Mouse (Mus musculus) mammary gland, adult 2 months (tissue): ENCODE results near the gene Vmn1r37. TPM values are rescaled to one million over a fixed set of nuclear protein-coding genes. Genes with fewer than 3 reads are reported as not detected.

Experiments used
- polyA plus RNA-seq: library from polyadenylated mRNA; depleted of rRNA; stranded (reverse); fragments of >200 nt; gene quantifications from 2 replicates; pipeline ENCODE4 v1.2.3, GENCODE M21; 2012; ENCODE audit warnings: low replicate concordance; rRNA removed

The Vmn1r37 gene
- polyA plus RNA-seq: not detected in 2 replicates

DNA sequence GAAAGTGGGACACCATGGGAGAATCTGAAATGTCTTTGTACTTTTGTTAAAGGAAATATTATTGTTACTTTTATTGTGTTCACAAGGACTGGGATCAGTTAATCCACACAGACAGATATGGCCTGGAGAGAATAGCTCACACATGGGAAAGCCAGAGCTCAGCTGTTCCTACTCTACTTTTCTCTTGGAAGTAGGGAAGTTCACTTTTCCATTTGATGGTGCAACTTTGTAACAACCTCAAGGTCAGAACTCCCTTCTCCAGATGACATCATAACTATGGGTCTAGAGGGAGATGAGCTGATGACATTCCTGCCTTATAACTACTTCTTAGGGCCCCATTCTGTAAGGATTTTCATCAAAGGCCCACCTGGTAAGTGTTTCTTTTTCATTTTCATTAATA is at the start of gene Vmn1r37:
Vmn1r37 (plus strand) TSS at position 301 of the 400 bp plus-strand sequence.

DNA sequence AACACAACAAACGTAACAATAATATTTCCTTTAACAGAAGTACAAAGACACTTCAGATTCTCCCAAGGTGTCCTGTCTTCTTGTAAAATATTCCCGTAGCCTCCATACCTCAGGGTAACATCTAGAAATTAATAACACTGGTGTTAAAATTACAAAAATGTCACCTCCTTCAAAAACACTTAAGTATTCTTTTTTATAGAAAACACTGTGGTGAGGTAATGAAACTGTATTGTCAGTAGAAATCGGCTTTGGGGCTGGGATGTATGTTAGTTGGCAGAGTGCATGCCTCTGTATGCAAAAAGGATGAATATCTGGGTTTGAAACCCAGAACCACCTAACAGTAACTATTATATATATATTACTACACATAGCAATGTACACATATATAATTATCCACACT is 43.4 kb upstream of the Vmn1r37 start, which contains the start of gene Vmn1r35:
Vmn1r35 (minus strand) TSS at position 101 of the 400 bp plus-strand sequence.

DNA sequence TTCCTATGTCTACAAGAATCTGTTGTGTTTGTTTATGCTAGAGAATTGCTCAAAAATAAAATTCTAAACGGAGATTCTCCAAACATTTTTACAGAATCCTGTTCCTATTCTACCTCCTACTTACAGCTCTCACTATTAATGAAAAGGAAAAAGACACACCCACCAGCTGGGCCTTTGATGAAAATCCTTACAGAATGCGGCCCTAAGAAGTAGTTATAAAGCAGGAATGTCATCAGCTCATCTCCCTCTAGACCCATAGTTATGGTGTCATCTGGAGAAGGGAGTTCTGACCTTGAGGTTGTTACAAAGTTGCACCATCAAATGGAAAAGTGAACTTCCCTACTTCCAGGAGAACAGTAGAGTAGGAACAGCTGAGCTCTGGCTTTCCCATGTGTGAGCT is 10.1 kb upstream of the Vmn1r37 start, which contains the start of gene Vmn1r36:
Vmn1r36 (minus strand) TSS at position 101 of the 400 bp plus-strand sequence.

DNA sequence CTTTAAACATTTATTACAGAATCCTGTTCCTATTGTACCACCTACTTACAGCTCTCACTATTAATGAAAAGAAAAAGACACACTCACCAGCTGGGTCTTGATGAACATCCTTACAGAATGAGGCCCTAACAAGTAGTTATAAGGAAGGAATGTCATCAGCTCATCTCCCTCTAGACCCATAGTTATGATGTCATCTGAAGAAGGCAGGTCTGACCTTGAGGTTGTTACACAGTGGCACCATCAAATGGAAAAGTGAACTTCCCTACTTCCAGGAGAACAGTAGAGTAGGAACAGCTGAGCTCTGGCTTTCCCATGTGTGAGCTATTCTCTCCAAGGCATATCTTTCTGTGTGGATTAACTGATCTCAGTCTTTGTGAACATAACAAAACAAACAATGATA is 53.3 kb downstream of the Vmn1r37 start, which contains the start of gene Vmn1r38:
Vmn1r38 (minus strand) TSS at position 101 of the 400 bp plus-strand sequence.

Other genes with a start within 250 kb of the Vmn1r37 start
- 2.0 and 2.6 TPM in 2 replicates for gene Mad2l1, start 194.0 kb upstream of the Vmn1r37 start, polyA plus RNA-seq
- gene Vmn1r32, start 169.3 kb upstream of the Vmn1r37 start, polyA plus RNA-seq: 0.11 and 0.12 TPM in 2 replicates
- not detected in 2 replicates for gene Vmn1r33, start 111.1 kb upstream of the Vmn1r37 start, polyA plus RNA-seq
- gene Vmn1r34, start 85.5 kb upstream of the Vmn1r37 start, polyA plus RNA-seq: not detected in 2 replicates
- 0.07 TPM in 1 of 2 replicates, not detected in the other for gene Vmn1r35, start 43.5 kb upstream of the Vmn1r37 start, polyA plus RNA-seq
- not detected in 2 replicates for gene Vmn1r36, start 10.2 kb upstream of the Vmn1r37 start, polyA plus RNA-seq
- gene Vmn1r38, start 53.2 kb downstream of the Vmn1r37 start, polyA plus RNA-seq: 0.04 and 0.27 TPM in 2 replicates
- gene Vmn1r39, start 81.2 kb downstream of the Vmn1r37 start, polyA plus RNA-seq: not detected in 2 replicates
- 27.2 and 43.1 TPM in 2 replicates for gene Gng12, start 167.0 kb downstream of the Vmn1r37 start, polyA plus RNA-seq